Mouse (Mus musculus): ENCODE results near the gene Ap3b1. TPM values are rescaled to one million over a fixed set of nuclear protein-coding genes. Genes with fewer than 3 reads are reported as not detected.

Ap3b1 gene
- polyA plus RNA-seq, 1 experiment: 44.7 TPM

DNA sequence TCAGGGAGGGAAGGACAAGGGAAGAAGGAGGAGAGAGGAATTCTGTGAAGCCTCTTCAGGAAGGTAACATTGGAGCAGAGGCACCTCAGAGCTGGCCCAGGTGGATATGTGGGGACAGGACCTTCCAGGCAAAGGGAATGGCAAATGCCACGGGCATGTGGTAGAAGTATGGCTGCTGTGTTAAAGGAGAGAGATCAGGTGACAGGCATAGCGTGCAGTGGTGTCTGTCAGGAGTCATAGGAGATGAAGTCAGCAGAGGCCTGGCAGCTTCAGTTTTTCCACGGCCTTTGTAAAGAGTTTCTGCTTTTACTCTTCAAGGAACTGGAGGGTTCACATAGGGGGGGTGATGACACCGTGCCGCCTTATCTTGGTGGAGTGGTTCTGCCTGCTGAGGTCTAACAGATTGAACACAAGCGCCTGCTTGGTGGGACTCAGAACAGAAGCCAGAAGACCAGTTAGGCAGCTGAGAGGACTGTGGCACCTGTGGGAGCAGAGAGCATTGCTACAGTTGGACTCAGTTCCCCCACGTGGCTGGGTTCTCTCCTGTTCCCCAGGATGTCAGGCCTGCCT lies 166.0 kb downstream of the Ap3b1 start:
- DNase-seq (ENCODE audit: extremely low spot score in 1 of 2, low spot score in 1 of 2): no peak

DNA sequence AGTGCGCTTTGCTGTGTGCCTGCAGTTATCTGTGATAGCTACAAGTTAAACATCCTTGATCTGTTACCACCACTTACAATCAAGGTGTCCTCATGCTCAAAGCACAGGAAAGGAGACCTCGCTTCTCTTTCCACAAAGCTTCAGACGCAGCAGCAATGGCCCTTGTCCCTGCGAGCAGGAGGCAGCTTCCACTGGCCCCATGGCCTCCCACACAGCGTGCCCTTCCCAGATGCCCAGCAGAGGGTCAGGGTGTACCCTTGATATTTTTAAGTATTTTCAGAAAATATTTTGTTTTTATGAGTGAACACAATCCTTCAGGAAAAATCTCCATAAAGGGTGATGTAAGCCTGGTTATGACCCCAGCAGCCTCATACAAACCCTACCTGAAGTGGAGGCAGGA lies 170.4 kb downstream of the Ap3b1 start:
- no peak for DNase-seq (ENCODE audit: extremely low spot score in 1 of 2, low spot score in 1 of 2)

- DNase-seq (ENCODE audit: extremely low spot score in 1 of 2, low spot score in 1 of 2): no peak
These were observed 174.8 kb downstream of the Ap3b1 start for GRCm38 (mm10) chr13:94533516-94533915.

- DNase-seq (ENCODE audit: extremely low spot score in 1 of 2, low spot score in 1 of 2): no peak
These were observed 178.6 kb downstream of the Ap3b1 start for GRCm38 (mm10) chr13:94537336-94537735.

DNA sequence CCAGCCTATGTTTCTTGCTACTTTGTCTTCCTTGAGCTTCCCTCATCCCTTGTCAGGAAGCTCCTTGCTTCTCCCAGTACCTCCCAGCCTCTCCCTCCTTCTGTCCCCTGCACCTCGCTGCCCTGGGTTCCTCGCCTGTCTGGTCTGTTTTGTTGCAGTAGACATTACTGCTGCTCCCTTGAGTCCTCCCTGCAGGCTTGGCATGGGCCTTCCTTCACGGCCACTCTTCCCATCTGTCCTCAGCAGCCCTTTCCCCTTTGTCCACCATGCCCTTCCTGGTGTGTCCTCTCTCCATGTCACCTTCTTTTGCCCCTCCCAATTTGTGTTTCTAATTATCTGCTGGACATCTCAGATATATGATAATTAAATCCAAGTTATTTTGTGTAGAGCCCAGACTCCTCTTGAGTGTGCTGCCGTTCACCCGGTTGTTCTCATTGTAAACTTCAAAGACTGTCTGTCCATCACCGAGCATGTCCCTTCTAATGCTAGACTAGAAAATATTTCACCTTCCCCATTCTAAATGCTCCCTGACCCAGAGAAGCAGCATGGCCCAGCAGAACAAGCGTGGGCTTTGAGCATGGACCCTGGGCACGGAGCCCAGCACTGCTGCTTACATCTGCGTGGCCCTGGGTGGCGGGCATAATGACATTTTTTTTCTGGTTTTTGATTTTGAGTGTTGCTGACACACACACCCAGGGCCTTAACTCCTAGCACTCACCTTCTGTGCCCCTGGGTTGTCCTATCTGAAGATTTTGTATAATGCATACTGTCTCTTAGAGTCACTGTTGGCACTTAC lies 181.3 kb downstream of the Ap3b1 start:
- no peak for DNase-seq (ENCODE audit: extremely low spot score in 1 of 2, low spot score in 1 of 2)

GRCm38 (mm10) chr13:94542061-94542460 lies 183.3 kb downstream of the Ap3b1 start:
- DNase-seq (ENCODE audit: extremely low spot score in 1 of 2, low spot score in 1 of 2): no peak

DNA sequence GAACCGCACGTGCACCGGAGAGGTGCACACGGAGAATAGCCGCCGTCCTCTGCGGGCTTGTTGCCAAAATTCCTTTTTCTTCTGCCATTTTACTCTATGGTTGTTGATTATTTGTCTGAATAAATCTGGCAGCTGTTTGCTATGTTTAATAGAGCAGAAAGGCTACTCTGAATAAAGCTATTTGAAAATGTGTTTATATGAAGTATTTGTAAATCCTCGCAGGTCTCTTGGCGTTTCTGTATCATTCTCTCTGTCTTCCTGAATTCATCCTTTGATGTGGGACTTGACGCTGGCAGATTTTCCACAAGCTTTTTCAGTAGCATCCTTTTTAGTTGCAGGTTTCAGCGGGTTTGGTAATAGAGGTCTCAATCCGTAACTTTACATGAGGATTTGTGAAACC lies 185.5 kb downstream of the Ap3b1 start:
- no peak for DNase-seq (ENCODE audit: extremely low spot score in 1 of 2, low spot score in 1 of 2)

DNA sequence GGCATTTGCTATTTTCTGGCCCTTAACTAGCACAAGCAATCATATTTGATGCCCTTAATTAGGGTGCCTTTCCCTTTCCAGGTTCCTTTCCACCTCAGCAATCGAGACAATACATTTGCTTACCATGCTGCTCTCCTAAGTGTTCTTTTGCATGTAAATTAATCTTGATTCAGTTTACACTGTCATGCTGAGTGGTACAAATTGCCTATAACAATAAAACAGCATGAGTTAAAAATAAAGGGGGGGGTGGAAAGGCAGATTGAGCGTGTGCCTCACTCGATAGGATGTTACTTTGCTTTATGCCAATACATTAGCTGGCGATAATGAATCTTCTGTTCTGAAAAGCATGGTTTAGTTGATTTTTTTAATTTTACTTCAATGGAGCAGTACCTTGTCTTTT lies 187.0 kb downstream of the Ap3b1 start:
- DNase-seq (ENCODE audit: extremely low spot score in 1 of 2, low spot score in 1 of 2): no peak

DNA sequence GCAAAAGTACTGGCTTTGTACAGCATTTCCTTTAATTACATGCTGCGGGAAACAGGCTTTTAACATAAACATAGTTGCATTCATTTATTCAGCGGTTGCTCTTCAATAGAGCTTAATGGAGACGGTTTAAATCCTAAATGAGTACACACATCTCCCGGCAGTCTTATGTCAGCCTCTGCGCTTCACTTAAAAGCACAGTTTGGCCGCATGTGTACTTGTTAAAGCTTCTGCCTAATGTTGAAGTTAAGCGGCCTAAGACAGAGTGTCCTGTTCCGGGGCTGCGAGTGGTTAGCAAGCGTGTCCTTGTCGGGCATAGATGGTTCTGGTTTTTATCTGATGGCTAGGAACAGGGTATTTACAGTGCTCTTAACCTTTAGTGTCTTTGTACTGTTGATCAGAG lies 187.5 kb downstream of the Ap3b1 start:
- DNase-seq (ENCODE audit: extremely low spot score in 1 of 2, low spot score in 1 of 2): no peak

DNA sequence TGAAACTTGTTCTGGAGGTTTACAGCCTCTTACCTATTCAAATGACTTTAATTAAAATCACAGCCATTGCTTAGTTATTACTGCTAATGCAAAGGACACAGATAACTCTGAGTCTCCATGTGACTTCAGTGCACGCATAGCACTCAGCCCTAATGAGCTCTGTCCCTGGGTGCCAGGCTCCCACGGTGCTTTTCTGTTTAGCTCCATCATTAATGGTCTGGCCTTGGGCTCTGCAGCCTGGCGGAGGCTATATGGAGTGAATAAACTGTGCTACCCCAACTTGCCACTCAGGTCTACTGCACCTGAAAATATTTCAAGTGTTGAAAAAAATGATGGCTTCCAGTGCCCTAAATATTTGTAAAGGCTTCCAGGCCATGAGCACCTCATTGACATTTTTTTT lies 190.8 kb downstream of the Ap3b1 start:
- no peak for DNase-seq (ENCODE audit: extremely low spot score in 1 of 2, low spot score in 1 of 2)

- DNase-seq (ENCODE audit: extremely low spot score in 1 of 2, low spot score in 1 of 2): no peak
These were observed 191.3 kb downstream of the Ap3b1 start for GRCm38 (mm10) chr13:94550037-94550436.

DNA sequence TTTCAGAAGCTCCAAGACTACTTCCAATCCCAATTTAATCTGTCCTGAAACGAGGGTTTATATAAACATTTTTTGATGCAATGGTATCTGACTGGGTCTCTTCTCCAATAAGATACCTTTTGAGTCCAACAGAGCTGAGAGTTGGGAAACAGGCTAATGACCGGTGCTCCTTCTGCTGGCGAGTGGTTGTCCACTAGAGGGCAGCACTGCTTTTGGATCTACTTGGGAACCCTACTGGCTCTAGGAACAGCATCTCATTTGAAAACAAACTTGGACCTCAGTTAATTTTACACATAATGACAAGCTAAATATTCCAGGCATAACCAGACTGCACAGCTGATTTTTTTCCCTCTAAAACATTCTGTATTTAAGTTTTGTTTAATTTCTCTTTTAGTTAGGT lies 201.3 kb downstream of the Ap3b1 start:
- DNase-seq (ENCODE audit: extremely low spot score in 1 of 2, low spot score in 1 of 2): peak; percentile 73 to 95

DNA sequence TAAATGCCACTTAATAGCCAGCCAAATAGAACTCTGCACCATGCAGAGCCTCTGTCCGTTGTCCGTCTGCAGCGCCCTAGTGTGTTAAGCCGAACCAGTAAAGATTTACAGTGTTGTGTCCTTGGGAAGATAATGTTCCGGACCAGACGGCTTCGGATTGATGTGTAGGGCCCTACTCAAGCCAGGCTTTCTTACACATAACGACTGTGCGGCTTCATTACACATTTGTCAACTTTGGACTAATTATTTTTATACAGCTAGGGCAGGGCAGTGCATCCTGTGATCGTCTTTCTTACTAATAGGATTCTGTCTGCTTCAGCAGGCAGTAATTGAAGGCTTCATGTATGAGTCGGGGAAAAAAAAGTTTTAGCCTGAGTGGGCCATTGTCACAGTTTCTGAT lies 202.1 kb downstream of the Ap3b1 start:
- no peak for DNase-seq (ENCODE audit: extremely low spot score in 1 of 2, low spot score in 1 of 2)

GRCm38 (mm10) chr13:94562652-94563339 lies 204.0 kb downstream of the Ap3b1 start:
- no peak for DNase-seq (ENCODE audit: extremely low spot score in 1 of 2, low spot score in 1 of 2)

- no peak for DNase-seq (ENCODE audit: extremely low spot score in 1 of 2, low spot score in 1 of 2)
These were observed 205.1 kb downstream of the Ap3b1 start for GRCm38 (mm10) chr13:94563836-94564235.

GRCm38 (mm10) chr13:94564351-94564994 lies 205.7 kb downstream of the Ap3b1 start:
- DNase-seq (ENCODE audit: extremely low spot score in 1 of 2, low spot score in 1 of 2): no peak

DNA sequence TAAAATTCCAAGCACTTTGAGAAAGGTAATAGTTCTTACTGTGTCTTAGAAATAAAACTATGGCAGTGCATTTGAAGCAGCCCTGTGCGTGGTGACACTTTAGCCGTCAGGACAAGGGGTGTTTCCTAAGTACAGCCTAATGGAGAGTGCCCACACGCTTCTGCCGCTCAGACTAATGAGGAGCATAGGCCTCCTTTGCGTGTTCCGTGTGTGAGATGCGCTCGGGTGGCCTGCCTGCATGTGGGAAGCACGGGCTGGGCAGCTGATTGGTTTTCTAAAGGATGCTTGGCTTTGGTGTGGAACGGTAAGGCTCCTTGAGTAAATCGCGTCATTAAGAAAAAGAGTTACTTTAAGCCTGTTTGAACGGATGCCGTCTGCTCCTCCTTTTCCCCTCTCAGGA lies 206.4 kb downstream of the Ap3b1 start:
- DNase-seq (ENCODE audit: extremely low spot score in 1 of 2, low spot score in 1 of 2): no peak

DNA sequence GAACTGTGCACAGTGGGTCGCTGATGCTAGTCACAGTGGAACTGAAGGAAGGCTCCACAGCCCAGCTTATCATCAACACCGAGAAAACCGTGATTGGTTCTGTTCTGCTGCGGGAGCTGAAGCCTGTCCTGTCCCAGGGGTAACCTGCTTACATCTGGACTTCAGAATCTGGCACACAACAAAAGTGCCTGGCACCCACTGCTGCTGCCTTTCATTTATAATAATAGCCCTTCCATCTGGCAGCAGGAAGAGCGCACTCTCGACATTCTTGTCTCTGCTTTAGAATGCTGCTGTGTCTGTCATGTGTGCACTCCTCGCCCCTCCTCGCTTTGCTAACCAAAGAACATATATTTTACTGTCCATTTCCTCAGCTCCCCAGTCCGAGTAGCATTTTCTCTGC lies 206.9 kb downstream of the Ap3b1 start:
- no peak for DNase-seq (ENCODE audit: extremely low spot score in 1 of 2, low spot score in 1 of 2)

- no peak for DNase-seq (ENCODE audit: extremely low spot score in 1 of 2, low spot score in 1 of 2)
These were observed 209.0 kb downstream of the Ap3b1 start for GRCm38 (mm10) chr13:94567739-94568138.

GRCm38 (mm10) chr13:94571001-94571400 lies 212.2 kb downstream of the Ap3b1 start:
- no peak for DNase-seq (ENCODE audit: extremely low spot score in 1 of 2, low spot score in 1 of 2)

GRCm38 (mm10) chr13:94573356-94573755 lies 214.6 kb downstream of the Ap3b1 start:
- peak; percentile 45 to 69 for DNase-seq (ENCODE audit: extremely low spot score in 1 of 2, low spot score in 1 of 2)
